Mouse (Mus musculus): ENCODE measurements around the gene Trim63.

The Trim63 gene

DNA sequence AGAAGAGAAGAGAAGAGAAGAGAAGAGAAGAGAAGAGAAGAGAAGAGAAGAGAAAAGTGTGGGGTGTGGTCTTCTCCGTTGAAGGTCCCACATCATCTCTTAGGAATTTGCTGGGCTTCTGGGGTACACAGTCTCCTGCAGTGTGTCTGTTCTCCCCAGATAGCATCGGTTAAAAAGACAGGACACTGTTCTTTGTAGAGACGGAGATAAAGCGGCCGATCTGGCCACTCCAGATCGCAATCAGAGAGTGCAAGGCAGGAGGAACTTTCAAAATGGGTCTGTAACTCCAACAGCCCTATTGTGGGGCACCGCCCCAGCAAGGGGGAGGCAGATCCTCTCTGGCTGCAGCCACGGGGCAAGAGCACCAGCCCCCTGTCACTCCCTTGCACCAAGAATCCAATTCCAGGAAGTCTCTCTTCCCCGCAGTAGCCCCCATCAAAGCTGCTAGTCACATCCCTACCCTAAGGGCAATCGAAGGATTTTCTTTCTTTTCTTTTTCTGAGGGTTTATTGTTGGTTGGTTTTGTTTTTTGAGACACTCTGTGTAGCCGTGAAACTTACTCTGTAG is 27.4 kb downstream of the Trim63 start:
- no peak for DNase-seq (ENCODE audit: low spot score in 2 of 2)

DNA sequence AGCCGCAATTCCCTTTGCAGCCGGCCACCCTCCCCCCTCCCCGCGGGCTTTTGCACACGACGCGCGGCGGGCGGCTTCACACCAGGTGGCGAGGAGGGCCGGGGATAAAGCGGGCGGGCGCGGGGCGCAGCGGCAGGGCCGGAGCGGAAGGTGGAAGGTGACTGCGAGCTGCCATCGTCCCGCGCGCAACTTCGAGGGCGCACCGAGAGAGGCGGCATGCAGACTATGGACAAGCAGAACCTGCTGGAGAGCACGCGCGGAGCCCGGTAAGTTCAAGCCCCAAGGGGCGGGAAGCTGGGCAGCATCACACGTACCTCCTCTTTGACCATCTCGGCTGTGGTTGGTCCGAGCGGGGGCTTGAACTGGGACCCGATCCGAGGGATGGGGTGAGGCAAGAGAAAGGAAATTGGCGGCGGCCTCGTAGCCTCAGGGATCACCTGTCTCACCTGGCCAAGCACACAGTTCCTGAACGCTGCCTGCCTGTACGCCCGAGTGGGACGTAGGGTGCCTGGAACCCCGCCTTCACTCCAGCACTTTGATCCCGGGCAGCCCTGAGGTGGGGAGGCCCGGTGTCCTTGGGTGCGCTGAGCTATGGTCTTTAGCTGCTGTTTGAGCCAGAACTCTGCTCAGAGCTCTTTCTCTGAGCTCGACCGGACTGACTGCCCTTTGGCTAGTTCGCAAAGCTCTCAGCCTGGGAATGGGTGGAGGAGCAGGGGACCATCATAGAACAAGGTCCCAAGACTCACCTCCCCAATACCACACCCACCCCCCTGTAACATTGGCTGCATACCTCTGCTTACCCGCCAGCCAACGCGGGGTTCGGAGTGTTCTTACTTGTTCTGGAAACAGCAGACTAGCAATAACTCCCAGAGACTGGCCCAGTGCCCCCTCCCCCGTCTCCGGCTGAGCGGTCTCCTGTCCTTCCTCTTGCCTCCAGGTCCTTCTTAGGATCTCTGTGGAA is 28.4 kb downstream of the Trim63 start, which contains the start of gene Slc30a2:
Gene Slc30a2 (plus strand): TSS at position 111 of the 961 bp plus-strand sequence.
- no peak for DNase-seq (ENCODE audit: low spot score in 2 of 2)

GRCm38 (mm10) chr4:134344620-134345019 is 29.7 kb downstream of the Trim63 start:
- DNase-seq (ENCODE audit: low spot score in 2 of 2) = no peak

DNA sequence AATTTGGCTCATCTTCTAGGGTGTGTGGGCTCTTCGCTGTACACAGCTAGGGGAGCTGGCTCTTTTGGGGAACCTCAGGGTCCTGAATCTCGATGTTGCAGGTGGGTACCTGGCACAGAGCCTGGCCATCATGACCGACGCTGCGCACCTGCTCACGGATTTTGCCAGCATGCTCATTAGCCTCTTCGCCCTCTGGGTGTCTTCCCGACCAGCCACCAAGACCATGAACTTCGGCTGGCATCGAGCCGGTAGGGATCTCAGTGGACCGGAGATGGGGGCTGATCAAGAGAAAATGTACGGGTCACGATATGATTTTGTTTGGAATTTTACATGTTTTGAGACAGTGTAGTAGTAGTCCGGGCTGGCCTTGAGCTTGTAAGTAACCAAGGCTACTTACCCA is 30.9 kb downstream of the Trim63 start:
- DNase-seq (ENCODE audit: low spot score in 2 of 2) = no peak

DNA sequence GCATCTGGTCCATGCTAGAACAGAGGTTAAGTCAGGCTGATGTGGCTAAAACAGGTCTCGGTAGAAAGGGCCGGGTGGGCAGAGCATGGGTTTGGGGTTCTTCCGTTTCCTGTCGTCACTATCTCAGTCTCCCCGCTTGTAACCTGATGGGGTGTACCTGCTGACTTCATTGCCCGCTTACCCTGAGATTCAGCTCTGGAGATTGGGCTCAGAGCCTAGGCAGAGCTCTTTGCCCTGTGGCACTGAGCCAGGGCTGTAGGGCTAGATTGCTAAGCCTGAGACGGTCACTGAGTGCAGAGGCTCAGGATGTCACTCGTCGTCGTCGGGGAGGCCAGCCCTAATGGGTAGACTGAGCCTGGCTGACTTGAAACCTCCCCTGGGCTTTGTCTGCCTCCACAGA is 33.2 kb downstream of the Trim63 start:
- DNase-seq (ENCODE audit: low spot score in 2 of 2) = no peak

GRCm38 (mm10) chr4:134348545-134348944 is 33.6 kb downstream of the Trim63 start:
- DNase-seq (ENCODE audit: low spot score in 2 of 2) = no peak

DNA sequence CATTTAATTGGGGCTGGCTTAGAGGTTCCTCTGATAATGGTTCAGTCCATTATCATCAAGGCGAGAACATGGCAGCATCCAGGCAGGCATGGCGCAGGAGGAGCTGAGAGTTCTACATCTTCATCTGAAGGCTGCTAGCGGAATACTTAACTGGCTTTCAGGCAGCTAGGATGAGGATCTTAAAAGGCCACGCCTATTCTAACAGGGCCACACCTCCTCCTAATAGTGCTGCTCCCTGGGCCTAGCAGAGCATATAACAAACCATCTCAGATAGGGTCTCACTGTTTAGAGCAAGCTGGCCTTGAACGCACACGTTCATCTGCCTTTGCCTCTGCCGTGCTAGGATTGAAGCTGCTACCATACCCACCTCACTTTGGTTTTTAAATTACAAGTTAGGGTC is 34.9 kb downstream of the Trim63 start:
- DNase-seq (ENCODE audit: low spot score in 2 of 2) = no peak

DNA sequence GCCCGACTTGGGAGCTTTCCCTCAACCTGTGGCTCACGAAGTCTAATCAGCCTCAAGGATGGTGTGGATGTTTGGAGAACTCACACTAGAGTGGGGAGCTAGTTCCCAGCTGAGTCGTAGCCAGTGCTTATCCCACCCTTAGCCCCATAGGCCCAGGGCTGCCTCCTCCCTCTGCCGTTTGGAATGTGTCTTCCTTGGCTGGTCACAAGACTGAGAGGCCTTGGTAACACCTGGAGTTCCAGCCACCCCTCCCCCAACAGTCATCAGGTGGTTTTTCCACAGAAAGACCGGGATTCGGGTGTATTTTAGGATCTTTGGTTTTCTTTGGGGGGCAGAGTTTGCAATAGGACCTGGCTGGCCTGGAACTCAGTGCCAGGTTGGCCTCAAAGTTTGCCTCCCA is 35.7 kb downstream of the Trim63 start:
- DNase-seq (ENCODE audit: low spot score in 2 of 2) = no peak

DNA sequence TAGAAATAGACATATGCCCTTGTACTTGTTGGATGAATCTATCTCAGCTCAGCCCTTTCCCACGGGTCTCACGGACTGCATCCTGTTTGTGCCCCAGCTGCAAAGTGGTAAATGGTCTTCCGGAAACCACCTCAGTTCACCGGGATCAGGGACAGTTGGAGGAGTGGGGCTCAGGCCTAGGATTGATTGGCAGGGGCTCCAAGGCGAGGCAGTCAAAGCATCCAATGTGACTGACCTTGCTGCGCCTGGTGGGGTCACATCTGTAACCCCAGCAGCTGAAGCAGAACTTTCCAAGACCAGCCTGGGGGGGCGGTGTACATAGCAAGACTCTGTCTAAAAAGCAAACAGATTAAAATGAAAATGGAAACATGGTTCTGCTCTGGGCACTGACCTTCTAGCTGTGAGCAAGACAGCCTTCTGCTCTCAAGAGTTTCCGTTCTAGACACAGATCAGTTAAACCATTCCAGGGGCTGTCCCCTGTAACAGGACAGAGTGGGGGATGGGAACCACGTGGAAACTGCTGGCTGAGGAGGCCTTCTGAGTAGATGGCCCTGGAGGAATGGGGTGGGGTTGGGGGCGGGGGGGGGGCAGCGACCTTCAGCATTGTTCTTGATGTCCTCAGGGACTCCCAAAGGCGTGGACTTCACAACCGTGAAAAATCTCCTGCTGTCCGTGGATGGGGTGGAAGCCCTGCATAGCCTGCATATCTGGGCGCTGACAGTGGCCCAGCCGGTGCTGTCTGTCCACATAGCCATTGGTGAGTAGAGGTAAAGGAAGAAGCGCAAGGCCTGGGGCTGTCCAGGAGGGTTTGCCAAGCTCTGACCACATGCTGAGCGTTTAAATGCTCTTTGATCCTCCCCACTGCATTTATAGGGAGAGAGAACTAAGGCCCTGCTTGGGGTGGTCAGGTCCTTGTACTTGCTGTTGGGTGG is 36.7 kb downstream of the Trim63 start:
- DNase-seq (ENCODE audit: low spot score in 2 of 2) = no peak

GRCm38 (mm10) chr4:134352261-134352707 is 37.4 kb downstream of the Trim63 start:
- no peak for DNase-seq (ENCODE audit: low spot score in 2 of 2)

DNA sequence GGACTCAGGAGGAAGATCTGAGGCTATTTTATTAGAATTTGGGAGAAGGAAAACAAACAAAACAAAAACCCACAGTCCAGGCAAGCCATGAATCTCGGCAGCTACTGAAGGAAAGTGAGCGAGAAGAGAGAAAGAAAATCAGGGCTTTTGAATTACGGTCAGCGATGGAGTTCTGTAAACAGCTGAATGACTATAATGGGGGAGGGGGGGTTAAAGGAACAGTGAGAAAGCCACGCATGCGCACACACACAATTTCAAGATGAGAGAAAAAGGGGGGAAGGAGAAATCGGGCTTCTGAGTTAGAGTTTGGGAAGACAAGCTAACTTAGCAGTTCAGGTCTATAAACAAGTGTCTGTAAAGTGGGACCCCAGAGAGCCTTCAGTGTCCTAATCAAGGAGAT is 38.0 kb downstream of the Trim63 start:
- no peak for DNase-seq (ENCODE audit: low spot score in 2 of 2)

- no peak for DNase-seq (ENCODE audit: low spot score in 2 of 2)
Measured at GRCm38 (mm10) chr4:134353527-134354409, 38.8 kb downstream of the Trim63 start.

GRCm38 (mm10) chr4:134355841-134356452 is 41.0 kb downstream of the Trim63 start:
- no peak for DNase-seq (ENCODE audit: low spot score in 2 of 2)

- DNase-seq (ENCODE audit: low spot score in 2 of 2) = peak; percentile 73 to 75
Measured at GRCm38 (mm10) chr4:134356591-134357460, 41.9 kb downstream of the Trim63 start.

DNA sequence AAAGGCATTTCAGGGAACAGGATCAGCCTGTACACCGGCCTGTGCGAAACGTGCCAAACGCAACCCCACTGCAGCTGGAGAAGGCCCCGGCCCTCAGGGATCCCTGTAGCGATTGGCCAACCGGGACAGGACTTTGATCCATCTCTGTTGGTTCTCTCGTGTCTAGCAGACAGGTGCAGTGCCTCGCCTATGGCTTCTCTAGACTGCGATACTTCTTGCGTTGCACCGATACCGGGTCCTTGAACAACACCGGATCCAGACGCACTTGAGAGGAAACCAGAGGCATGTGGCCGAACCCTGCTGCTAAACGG is 42.5 kb downstream of the Trim63 start:
- DNase-seq (ENCODE audit: low spot score in 2 of 2) = no peak

DNA sequence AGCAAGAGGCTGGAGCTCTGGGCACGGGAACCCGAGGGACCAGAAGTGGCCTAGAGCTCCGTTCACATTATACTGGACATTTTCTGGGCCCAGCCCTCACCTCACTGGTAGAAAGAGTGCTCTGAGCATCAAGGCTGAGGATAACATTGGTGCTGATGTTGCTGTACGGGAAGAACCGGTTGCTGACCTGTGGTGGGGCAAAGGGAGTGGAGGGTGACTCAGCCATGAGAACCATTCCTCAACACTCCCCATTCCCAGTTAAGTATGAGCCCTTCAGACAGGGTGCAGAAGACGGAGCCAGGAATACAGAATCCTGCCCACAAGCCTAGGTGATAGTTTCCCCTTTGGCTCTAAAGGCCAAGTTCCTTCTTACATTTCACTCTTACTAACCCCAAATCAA is 44.7 kb downstream of the Trim63 start:
- no peak for DNase-seq (ENCODE audit: low spot score in 2 of 2)

GRCm38 (mm10) chr4:134361215-134361614 is 46.3 kb downstream of the Trim63 start:
- DNase-seq (ENCODE audit: low spot score in 2 of 2) = no peak

DNA sequence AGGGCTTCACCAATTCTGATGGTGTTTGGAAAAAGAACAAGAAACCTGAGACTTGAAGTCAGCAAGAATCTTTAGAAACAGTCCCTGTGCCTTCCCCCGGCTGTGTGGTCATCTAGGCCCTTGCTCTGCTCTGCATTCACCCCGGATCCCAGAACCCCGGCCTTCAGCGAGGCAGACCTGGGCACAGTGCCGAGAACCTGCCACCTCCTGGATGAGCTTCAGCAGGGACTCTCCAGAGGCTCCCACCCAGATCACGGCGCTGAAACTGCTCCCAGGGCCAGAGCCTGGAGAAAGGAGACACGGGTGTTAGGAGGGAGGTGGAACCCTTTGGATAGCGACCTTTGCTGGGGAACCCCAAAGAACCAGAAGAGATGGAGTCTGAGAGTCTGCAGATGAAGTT is 47.2 kb downstream of the Trim63 start:
- DNase-seq (ENCODE audit: low spot score in 2 of 2) = no peak

- DNase-seq (ENCODE audit: low spot score in 2 of 2) = no peak
Measured at GRCm38 (mm10) chr4:134362586-134362985, 47.7 kb downstream of the Trim63 start.

DNA sequence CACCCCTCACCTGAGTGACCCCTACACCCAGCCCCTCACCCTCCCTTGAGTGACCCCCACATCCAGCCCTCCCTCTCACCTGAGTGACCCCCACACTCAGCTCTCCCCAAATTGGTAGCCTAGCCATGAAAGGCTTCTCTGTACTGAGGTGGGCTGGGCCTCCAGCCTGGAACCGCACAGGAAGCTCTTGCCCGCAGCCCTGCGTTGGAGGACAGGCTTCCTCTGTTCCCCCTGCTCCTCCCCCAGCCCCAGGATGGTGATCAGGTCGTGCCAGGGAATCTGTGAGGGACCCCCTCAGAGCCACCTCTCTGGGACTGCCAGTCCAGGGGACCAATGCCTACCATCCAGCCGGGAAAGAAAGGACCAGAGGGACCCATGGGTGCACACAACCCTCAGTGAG is 50.4 kb downstream of the Trim63 start:
- DNase-seq (ENCODE audit: low spot score in 2 of 2) = no peak
